Mouse (Mus musculus) intestine, embryonic 15.5 days (tissue): ENCODE measurements around the gene Cdc26. TPM values are rescaled to one million over a fixed set of nuclear protein-coding genes. Genes with fewer than 3 reads are reported as not detected.
A peak's percentile ranks its signal among the peaks of the same experiment; 100 is the strongest.

ENCODE experiments used
- ATAC-seq: fragments of 200-750 bp; cut with Nextera tagmentation; 2 replicates; pipeline ENCODE4 v1.8.0; 2017; ENCODE audit warnings: moderate TSS enrichment, moderate library complexity
- H3K27ac ChIP-seq: fragments of 300-500 bp; sonication (generic); 2 replicates; pipeline ENCODE4 v1.5.1; 2015; ENCODE audit warnings: mild to moderate bottlenecking, inconsistent platforms
- H3K27me3 ChIP-seq: fragments of 300-500 bp; sonication (generic); replicated peaks from 2 replicates; pipeline ENCODE4 v1.6.1; 2015; ENCODE audit warnings: inconsistent platforms
- H3K36me3 ChIP-seq: fragments of 300-500 bp; sonication (generic); 2 replicates; pipeline ENCODE4 v1.6.1; 2015; ENCODE audit warnings: inconsistent platforms
- H3K4me1 ChIP-seq: fragments of 300-500 bp; sonication (generic); replicated peaks from 2 replicates; pipeline ENCODE4 v1.6.1; 2015; ENCODE audit warnings: inconsistent platforms
- H3K4me2 ChIP-seq: fragments of 300-500 bp; sonication (generic); replicated peaks from 2 replicates; pipeline ENCODE4 v1.6.1; 2015; ENCODE audit warnings: mild to moderate bottlenecking, inconsistent platforms
- H3K4me3 ChIP-seq: fragments of 300-500 bp; sonication (generic); replicated peaks from 2 replicates; pipeline ENCODE4 v1.5.1; 2015; ENCODE audit warnings: inconsistent platforms
- H3K9ac ChIP-seq: fragments of 300-500 bp; sonication (generic); 2 replicates; pipeline ENCODE4 v1.6.1; 2015; ENCODE audit warnings: inconsistent platforms
- H3K9me3 ChIP-seq: fragments of 300-500 bp; sonication (generic); 2 replicates; pipeline ENCODE4 v1.6.1; 2016; ENCODE audit warnings: inconsistent platforms
- WGBS: fragments of 180-500 bp; shearing (Covaris S2); methylation state at CpG from one replicate; pipeline ENCODE4 v1.1.7; 2015; 5-methylcytosine and 5-hydroxymethylcytosine counted together
- polyA plus RNA-seq: library from polyadenylated mRNA; unstranded; fragments of >200 nt; fragmentation: Nextera tagmentation; extraction: Ambion mirVana; gene quantifications from 2 replicates; pipeline ENCODE4 v1.2.1, GENCODE M21; 2015

Cdc26 gene
- polyA plus RNA-seq, 1 experiment from 2014 or later = 147 TPM

- 74% methylated on average over 17 of the region's 17 CpGs for WGBS
- Histone ChIP-seq H3K27me3 (no peaks in the 10 kb centered on the region), H3K9me3 (no peaks in the 10 kb centered on the region), H3K4me2 (no peak overlapping the region), H3K9ac (no peak overlapping the region), H3K4me3 (no peak overlapping the region), H3K27ac (no peak overlapping the region), H3K4me1 (no peaks in the 10 kb centered on the region), H3K36me3 (0 out of 2 replicates have a peak, but pooled peaks cover 9% of the 10 kb centered on the region)
- ATAC-seq = no peak
These were observed 19.7 kb upstream of the Cdc26 start for GRCm38 (mm10) chr4:62427978-62428758.

GRCm38 (mm10) chr4:62425891-62426290 is 17.4 kb upstream of the Cdc26 start:
- no peak overlapping the region for H3K4me3 ChIP-seq
- H3K36me3 ChIP-seq = peaks cover 22% of the 10 kb centered on the region
- 87% methylated on average over 4 of the region's 4 CpGs for WGBS
- no peak overlapping the region for H3K27ac ChIP-seq
- no peaks in the 10 kb centered on the region for H3K27me3 ChIP-seq
- ATAC-seq = no peak
- no peaks in the 10 kb centered on the region for H3K9me3 ChIP-seq
- H3K4me1 ChIP-seq = no peaks in the 10 kb centered on the region
- H3K9ac ChIP-seq = no peak overlapping the region
- no peak overlapping the region for H3K4me2 ChIP-seq

DNA sequence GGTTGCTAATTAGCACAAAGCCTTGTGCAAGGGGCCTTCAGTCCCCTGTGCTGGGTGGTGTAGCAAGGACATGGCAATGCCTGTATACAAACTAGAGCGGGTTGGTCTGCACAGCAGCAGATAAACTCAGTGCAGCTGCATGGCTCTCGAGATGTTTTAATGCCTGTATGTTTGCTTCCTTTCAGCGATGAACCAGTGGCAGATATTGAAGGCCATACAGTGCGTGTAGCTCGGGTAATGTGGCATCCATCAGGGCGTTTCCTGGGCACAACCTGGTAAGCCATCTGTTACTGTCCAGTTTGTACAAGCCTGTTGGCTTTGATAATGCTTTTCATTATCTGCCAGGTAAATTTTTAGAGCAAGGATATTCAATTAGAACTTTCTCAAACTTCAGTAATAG is 10.6 kb upstream of the Cdc26 start:
- no peak overlapping the region for H3K9ac ChIP-seq
- H3K9me3 ChIP-seq = no peaks in the 10 kb centered on the region
- no peak overlapping the region for H3K4me2 ChIP-seq
- no peak for ATAC-seq
- WGBS = 95% methylated on average over 6 of the region's 6 CpGs
- H3K4me3 ChIP-seq = no peak overlapping the region
- H3K27me3 ChIP-seq = no peaks in the 10 kb centered on the region
- peaks cover 69% of the 10 kb centered on the region for H3K36me3 ChIP-seq
- H3K4me1 ChIP-seq = no peaks in the 10 kb centered on the region
- H3K27ac ChIP-seq = no peak overlapping the region

DNA sequence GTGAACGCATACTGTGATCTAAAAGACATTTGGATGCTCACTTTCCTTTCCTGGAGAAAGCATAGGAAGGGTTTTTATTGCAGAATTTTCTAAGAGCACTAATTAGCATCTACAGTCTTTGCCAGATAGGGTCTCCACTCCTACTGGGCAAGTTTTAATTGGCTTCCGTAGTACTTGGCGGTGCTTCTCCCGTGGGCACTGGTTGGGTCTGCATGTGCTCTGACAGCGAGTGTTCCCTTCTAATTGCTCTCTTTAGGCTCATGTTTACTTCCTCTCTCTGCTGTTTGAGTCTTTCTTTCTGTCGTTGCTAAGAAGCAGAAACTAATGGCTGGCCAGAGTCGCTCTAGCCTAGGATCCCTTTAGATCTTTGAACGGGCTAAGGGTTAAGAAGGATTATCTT is 10.0 kb upstream of the Cdc26 start:
- Histone ChIP-seq H3K9ac (no peak overlapping the region), H3K27ac (no peak overlapping the region), H3K4me1 (no peaks in the 10 kb centered on the region), H3K9me3 (no peaks in the 10 kb centered on the region), H3K4me2 (no peak overlapping the region), H3K27me3 (no peaks in the 10 kb centered on the region), H3K4me3 (no peak overlapping the region), H3K36me3 (peaks cover 68% of the 10 kb centered on the region)
- 85% methylated on average over 8 of the region's 8 CpGs for WGBS
- ATAC-seq = no peak

DNA sequence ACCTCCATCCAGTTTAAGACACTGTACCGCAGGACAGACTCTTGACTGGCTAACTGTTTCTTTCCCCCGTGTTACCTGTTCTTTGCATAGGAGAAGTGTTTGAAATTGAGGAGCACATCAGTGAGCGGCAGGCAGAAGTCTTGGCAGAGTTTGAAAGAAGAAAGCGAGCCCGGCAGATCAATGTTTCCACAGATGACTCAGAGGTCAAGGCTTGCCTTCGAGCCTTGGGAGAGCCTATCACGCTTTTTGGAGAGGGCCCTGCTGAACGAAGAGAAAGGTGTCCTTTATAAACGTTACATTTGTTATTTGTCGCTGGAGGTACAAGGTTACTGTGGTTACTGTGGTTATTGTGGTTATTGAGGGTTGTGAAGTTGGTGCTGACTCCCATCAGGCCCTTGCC is 3.2 kb upstream of the Cdc26 start:
- Histone ChIP-seq H3K4me2 (no peak overlapping the region), H3K4me1 (0 out of 2 replicates have a peak, but pooled peaks cover 9% of the 10 kb centered on the region), H3K27ac (no peak overlapping the region), H3K4me3 (no peak overlapping the region), H3K36me3 (peaks cover 41% of the 10 kb centered on the region), H3K9ac (no peak overlapping the region), H3K27me3 (no peaks in the 10 kb centered on the region), H3K9me3 (no peaks in the 10 kb centered on the region)
- ATAC-seq = no peak
- WGBS = 90% methylated on average over 10 of the region's 10 CpGs

GRCm38 (mm10) chr4:62410325-62410724 is 1.9 kb upstream of the Cdc26 start:
- Histone ChIP-seq H3K4me2 (peak overlapping the region; percentile 73; the same call in 1 of the 2 replicates), H3K27ac (no peak overlapping the region), H3K27me3 (no peaks in the 10 kb centered on the region), H3K4me3 (0 out of 2 replicates have a peak overlapping the region, but pooled peaks have one; percentile 74), H3K36me3 (peaks cover 32% of the 10 kb centered on the region), H3K9ac (no peak overlapping the region), H3K9me3 (no peaks in the 10 kb centered on the region), H3K4me1 (peaks cover 15% of the 10 kb centered on the region)
- 86% methylated on average over 2 of the region's 2 CpGs for WGBS
- no peak for ATAC-seq

DNA sequence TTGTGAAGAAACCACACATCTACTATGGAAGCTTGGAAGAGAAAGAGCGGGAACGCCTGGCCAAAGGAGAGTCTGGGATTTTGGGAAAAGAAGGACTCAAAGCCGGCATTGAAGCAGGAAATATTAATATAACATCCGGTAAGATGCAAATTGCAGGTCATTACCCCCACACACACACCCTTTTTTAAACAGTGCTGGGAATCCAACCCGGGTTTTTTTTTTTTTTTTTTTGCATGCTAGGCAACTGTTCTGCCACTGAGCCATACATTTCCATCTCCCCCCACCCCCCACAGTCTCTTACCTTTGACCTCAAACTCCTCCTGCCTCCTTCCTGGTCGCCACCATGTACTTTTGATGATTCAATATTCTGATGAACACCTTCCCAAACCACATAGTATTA is 1.2 kb upstream of the Cdc26 start:
- Histone ChIP-seq H3K27me3 (no peaks in the 10 kb centered on the region), H3K4me1 (peaks cover 15% of the 10 kb centered on the region), H3K4me2 (peak overlapping the region; percentile 73), H3K27ac (0 out of 2 replicates have a peak overlapping the region, but pooled peaks have one; percentile 81), H3K9ac (peak overlapping the region; percentile 87), H3K36me3 (peaks cover 25% of the 10 kb centered on the region), H3K4me3 (peak overlapping the region; percentile 74), H3K9me3 (no peaks in the 10 kb centered on the region)
- 28% methylated on average over 6 of the region's 6 CpGs for WGBS
- ATAC-seq = no peak

DNA sequence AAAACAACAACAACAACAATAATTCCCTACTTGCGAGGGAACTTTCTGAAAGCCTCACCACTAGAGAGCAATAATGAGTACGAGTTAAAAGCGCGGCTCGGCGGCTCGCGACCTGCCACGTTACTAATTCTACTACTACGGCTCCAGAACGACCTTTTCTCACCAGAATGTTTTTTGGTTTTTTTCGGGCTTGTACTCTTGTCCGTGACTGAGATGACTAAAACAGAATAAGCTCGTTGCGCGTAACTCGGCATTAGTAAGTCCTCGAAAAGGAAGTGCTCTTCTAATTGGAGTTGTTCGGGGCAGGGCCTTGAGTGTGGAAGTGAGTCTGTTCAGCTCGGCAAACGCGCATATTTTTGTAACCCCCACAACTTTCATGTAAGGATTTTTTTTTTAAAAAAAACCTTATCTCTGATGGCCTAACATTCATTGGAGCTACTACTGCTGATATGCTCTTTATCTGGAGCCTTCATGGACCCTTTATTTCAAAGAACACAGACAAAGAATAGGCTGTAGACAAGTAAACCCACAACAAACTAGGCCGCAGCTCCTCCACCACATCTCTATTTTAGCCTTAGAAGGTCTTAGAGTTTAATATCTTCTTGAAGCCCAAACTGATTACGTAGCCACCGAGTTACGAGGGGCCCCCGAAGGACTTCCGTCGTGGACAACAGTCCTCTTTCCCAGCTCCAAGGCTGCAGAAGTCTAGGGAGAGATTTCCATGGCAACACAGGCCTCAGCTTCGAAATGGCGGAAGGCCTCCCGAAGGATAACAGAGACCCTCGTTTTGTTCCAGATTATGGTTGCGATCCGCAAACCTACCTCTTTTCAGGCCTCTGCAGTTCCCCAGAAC is 486 bp downstream of the Cdc26 start:
- ATAC-seq = peak; percentile 71
- peak overlapping the region; percentile 61 for H3K9ac ChIP-seq
- peak overlapping the region; percentile 74 for H3K4me3 ChIP-seq
- peaks cover 15% of the 10 kb centered on the region for H3K36me3 ChIP-seq
- H3K9me3 ChIP-seq = no peaks in the 10 kb centered on the region
- H3K4me2 ChIP-seq = peak overlapping the region; percentile 48
- H3K27me3 ChIP-seq = no peaks in the 10 kb centered on the region
- H3K27ac ChIP-seq = peak overlapping the region; percentile 76
- WGBS = under 1% methylated on average over 35 of the region's 35 CpGs
- peaks cover 15% of the 10 kb centered on the region for H3K4me1 ChIP-seq

GRCm38 (mm10) chr4:62406133-62406532 is 2.3 kb downstream of the Cdc26 start:
- H3K9me3 ChIP-seq = no peaks in the 10 kb centered on the region
- no peaks in the 10 kb centered on the region for H3K27me3 ChIP-seq

GRCm38 (mm10) chr4:62398956-62399355 is 9.5 kb downstream of the Cdc26 start:
- Histone ChIP-seq H3K27ac (no peak overlapping the region), H3K27me3 (no peaks in the 10 kb centered on the region), H3K4me2 (no peak overlapping the region), H3K4me3 (no peak overlapping the region), H3K36me3 (peaks cover 30% of the 10 kb centered on the region), H3K4me1 (no peaks in the 10 kb centered on the region), H3K9ac (no peak overlapping the region), H3K9me3 (no peaks in the 10 kb centered on the region)
- ATAC-seq = no peak
- 86% methylated on average over 3 of the region's 3 CpGs for WGBS

More at GRCm38 (mm10) chr4:62406133-62406532, 2.3 kb downstream of the Cdc26 start:
- ATAC-seq = no peak
- 77% methylated on average over 4 of the region's 4 CpGs for WGBS
- Histone ChIP-seq H3K36me3 (peaks cover 10% of the 10 kb centered on the region), H3K4me3 (no peak overlapping the region), H3K9ac (no peak overlapping the region), H3K4me2 (no peak overlapping the region), H3K4me1 (peaks cover 15% of the 10 kb centered on the region), H3K27ac (no peak overlapping the region)

DNA sequence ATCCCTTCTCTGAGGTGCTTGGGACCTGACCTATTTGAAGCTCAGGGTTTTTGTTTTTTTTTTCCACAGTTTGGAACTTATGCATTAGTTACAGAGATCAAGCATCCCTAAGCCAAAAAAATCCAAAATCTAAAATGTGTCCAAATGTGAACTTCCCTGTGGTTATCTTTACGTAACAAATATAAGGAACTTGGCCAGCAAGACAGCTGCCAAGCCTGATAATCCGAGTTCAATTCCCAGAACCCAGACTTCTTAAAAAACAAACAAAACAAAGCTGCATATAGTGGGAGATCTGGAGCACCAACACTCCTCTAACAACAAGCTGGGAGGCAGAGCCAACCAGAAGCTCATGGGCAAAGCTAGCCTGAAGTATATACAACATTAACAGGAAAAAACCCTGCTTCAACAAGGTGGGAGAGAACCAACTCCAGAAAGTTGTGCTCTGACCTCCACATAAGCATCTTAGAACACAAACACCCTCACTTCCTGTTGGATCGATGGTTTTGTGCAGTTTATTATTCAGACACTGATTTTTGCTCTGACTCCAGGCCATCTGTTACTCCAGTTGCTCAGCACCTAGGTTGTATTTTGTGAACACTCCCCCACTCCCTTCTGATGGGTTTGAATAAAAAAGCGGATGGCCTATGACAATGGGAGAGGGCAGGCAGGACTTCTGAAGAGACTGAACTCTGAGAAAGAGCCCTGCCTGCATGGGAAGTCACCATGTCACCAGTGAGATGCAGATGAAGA is 10.7 kb downstream of the Cdc26 start:
- no peaks in the 10 kb centered on the region for H3K4me1 ChIP-seq
- H3K36me3 ChIP-seq = peaks cover 28% of the 10 kb centered on the region
- H3K27me3 ChIP-seq = no peaks in the 10 kb centered on the region
- no peak overlapping the region for H3K9ac ChIP-seq
- 88% methylated on average over 4 of the region's 4 CpGs for WGBS
- no peak overlapping the region for H3K4me3 ChIP-seq
- no peak overlapping the region for H3K4me2 ChIP-seq
- no peaks in the 10 kb centered on the region for H3K9me3 ChIP-seq
- H3K27ac ChIP-seq = no peak overlapping the region
- no peak for ATAC-seq

GRCm38 (mm10) chr4:62395806-62396205 is 12.6 kb downstream of the Cdc26 start:
- no peak for ATAC-seq
- H3K9ac ChIP-seq = no peak overlapping the region
- H3K9me3 ChIP-seq = no peaks in the 10 kb centered on the region
- no peaks in the 10 kb centered on the region for H3K27me3 ChIP-seq
- H3K27ac ChIP-seq = no peak overlapping the region
- WGBS = 89% methylated on average over 1 of the region's 1 CpGs
- no peak overlapping the region for H3K4me2 ChIP-seq
- H3K4me1 ChIP-seq = no peaks in the 10 kb centered on the region
- H3K36me3 ChIP-seq = peaks cover 20% of the 10 kb centered on the region
- H3K4me3 ChIP-seq = no peak overlapping the region
